Mouse (Mus musculus) hindbrain, embryonic 14.5 days (tissue): Measurements from ENCODE around the gene Cfp. TPM values are rescaled to one million over a fixed set of nuclear protein-coding genes. Genes with fewer than 3 reads are reported as not detected.

ENCODE experiments used
- ATAC-seq: fragments of 200-750 bp; cut with Nextera tagmentation; 2 replicates; pipeline ENCODE4 v1.8.0; 2017; ENCODE audit warnings: moderate number of reproducible peaks, mild to moderate bottlenecking, moderate TSS enrichment, moderate library complexity; ENCODE audit not compliant: low FRiP score
- DNase-seq: peaks from one replicate; pipeline ENCODE4 v3.0.0-alpha.2; 2015; ENCODE audit warnings: low spot score
- H3K27ac ChIP-seq: fragments of 300-500 bp; sonication (generic); 2 replicates; pipeline ENCODE4 v1.5.1; 2014; ENCODE audit warnings: mild to moderate bottlenecking, moderate library complexity
- H3K27me3 ChIP-seq: fragments of 300-500 bp; sonication (generic); 2 replicates; pipeline ENCODE4 v1.6.1; 2014; ENCODE audit warnings: mild to moderate bottlenecking, low read length, mixed read lengths; ENCODE audit not compliant: control insufficient read depth, insufficient read depth
- H3K36me3 ChIP-seq: fragments of 300-500 bp; sonication (generic); replicated peaks from 2 replicates; pipeline ENCODE4 v1.6.1; 2014; ENCODE audit not compliant: control insufficient read depth, insufficient read depth
- H3K4me1 ChIP-seq: fragments of 300-500 bp; sonication (generic); replicated peaks from 2 replicates; pipeline ENCODE4 v1.6.1; 2014; ENCODE audit warnings: antibody characterized with exemption, low read length, mixed read lengths; ENCODE audit not compliant: control insufficient read depth, insufficient read depth
- H3K4me2 ChIP-seq: fragments of 300-500 bp; sonication (generic); replicated peaks from 2 replicates; pipeline ENCODE4 v1.6.1; 2014; ENCODE audit warnings: mild to moderate bottlenecking, moderate library complexity
- H3K4me3 ChIP-seq: fragments of 300-500 bp; sonication (generic); replicated peaks from 2 replicates; pipeline ENCODE4 v1.5.1; 2014; ENCODE audit warnings: mild to moderate bottlenecking, low read length
- H3K9ac ChIP-seq: fragments of 300-500 bp; sonication (generic); 2 replicates; pipeline ENCODE4 v1.6.1; 2014
- H3K9me3 ChIP-seq: fragments of 300-500 bp; sonication (generic); 2 replicates; pipeline ENCODE4 v1.6.1; 2016; ENCODE audit warnings: low read length; ENCODE audit not compliant: control insufficient read depth
- WGBS: fragments of 180-500 bp; shearing (Covaris S2); extraction: QIAGEN DNeasy Blood & Tissue Kit; methylation state at CpG from one replicate; pipeline ENCODE4 v1.1.7; 2014; 5-methylcytosine and 5-hydroxymethylcytosine counted together
- polyA plus RNA-seq: library from polyadenylated mRNA; unstranded; fragments of >200 nt; fragmentation: Nextera tagmentation; extraction: Ambion mirVana; gene quantifications from 2 replicates; pipeline ENCODE4 v1.2.1, GENCODE M21; 2014

Cfp gene
- polyA plus RNA-seq, 1 experiment from 2014 or later, result 5.7 TPM

- H3K4me1 ChIP-seq, result peaks cover 22% of the 10 kb centered on the region
- peak overlapping the region; percentile 20; the same call in 1 of the 2 replicates for H3K9ac ChIP-seq
- no peaks in the 10 kb centered on the region for H3K9me3 ChIP-seq
- WGBS, result 41% methylated on average over 5 of the region's 5 CpGs
- peak overlapping the region; percentile 62 for H3K4me2 ChIP-seq
- H3K27me3 ChIP-seq, result no peaks in the 10 kb centered on the region
- no peak; the same call in 1 of the 2 replicates for ATAC-seq
- no peak for DNase-seq
- peak overlapping the region; percentile 57; the same call in 1 of the 2 replicates for H3K27ac ChIP-seq
- peak overlapping the region; percentile 58 for H3K4me3 ChIP-seq
- no peaks in the 10 kb centered on the region for H3K36me3 ChIP-seq
These were observed 10.0 kb downstream of the Cfp start for GRCm38 (mm10) chrX:20921366-20921765.

DNA sequence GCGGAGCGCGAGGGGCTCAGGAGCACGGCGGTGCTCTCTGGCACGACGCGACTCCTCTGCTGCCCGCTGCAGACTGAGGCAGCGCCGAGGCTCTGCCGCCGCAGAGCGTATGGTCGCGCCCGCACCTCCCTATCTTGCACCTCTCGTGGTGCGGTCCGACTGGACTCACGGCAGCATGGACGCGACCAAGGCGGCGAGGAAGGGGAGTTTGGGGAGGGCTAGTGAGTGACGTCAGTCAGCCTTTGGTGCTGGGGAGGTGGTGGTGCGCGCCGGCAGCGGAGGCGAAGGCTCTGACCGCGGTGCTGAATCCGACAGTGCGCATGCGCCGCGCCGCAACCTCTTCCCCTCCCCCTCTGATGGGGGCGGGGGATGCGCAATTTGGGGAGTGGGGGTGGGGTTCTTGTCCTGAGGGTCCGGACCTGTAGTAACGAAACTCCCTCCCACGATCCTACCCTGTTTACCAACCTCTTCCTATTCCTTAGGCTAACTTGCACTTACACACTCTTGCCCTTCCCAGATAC is 10.5 kb downstream of the Cfp start, which contains the start of gene Syn1:
Syn1 (minus strand) TSS at position 161 of the 521 bp plus-strand sequence.
- Histone ChIP-seq H3K36me3 (no peaks in the 10 kb centered on the region), H3K27me3 (no peaks in the 10 kb centered on the region), H3K27ac (peak within 1 kb of the TSS; percentile 73), H3K9me3 (no peaks in the 10 kb centered on the region), H3K4me3 (peak within 1 kb of the TSS; percentile 58), H3K9ac (peak within 1 kb of the TSS; percentile 74), H3K4me1 (peaks cover 22% of the 10 kb centered on the region), H3K4me2 (peak within 1 kb of the TSS; percentile 62)
- DNase-seq, result peak; percentile 87
- ATAC-seq, result peak; percentile 97
- 16% methylated on average over 29 of the region's 44 CpGs for WGBS

DNA sequence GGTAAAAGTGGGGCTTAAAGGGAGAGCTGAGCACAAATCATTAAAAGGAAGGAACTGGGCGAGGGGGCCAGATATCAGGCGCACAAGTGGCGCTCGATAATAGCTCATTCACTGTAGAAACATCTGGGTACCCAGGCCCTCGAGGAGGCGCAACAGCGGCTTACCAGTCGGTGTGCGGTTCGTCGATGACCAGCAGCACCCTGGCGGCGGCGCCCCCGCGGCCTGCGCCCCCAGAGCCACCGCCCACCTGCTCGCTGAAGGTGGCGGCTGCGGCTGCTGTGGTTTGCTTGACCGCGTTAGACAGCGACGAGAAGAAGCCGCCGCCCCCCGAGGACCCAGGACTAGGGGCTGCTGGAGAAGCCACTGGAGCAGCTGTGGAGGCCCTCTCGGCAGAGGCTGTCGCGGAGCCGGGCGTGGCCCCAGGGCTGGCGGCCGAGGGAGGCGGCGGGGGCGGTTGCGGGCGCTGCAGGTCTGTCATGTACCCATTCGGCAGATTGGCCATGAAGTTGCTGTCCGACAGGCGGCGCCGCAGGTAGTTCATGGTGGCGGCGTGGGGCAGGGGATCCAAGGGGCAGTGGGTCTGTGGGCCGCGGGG is 11.0 kb downstream of the Cfp start:
- peak overlapping the region; percentile 58 for H3K4me3 ChIP-seq
- H3K9me3 ChIP-seq, result no peaks in the 10 kb centered on the region
- no peaks in the 10 kb centered on the region for H3K27me3 ChIP-seq
- H3K9ac ChIP-seq, result peak overlapping the region; percentile 74
- 25% methylated on average over 44 of the region's 49 CpGs for WGBS
- H3K4me2 ChIP-seq, result peak overlapping the region; percentile 62
- H3K36me3 ChIP-seq, result no peaks in the 10 kb centered on the region
- no peak for DNase-seq
- peak; percentile 83 for ATAC-seq
- peak overlapping the region; percentile 73 for H3K27ac ChIP-seq
- peaks cover 22% of the 10 kb centered on the region for H3K4me1 ChIP-seq

GRCm38 (mm10) chrX:20915075-20915474 is 16.3 kb downstream of the Cfp start:
- no peaks in the 10 kb centered on the region for H3K9me3 ChIP-seq
- no peak overlapping the region for H3K4me3 ChIP-seq
- no peak for ATAC-seq
- H3K27ac ChIP-seq, result no peak overlapping the region
- H3K4me1 ChIP-seq, result peaks cover 22% of the 10 kb centered on the region
- no peaks in the 10 kb centered on the region for H3K36me3 ChIP-seq
- H3K9ac ChIP-seq, result no peak overlapping the region
- no peak for DNase-seq
- no peak overlapping the region for H3K4me2 ChIP-seq
- no peaks in the 10 kb centered on the region for H3K27me3 ChIP-seq

- ATAC-seq (no peak), DNase-seq (no peak)
- H3K4me1 ChIP-seq, result peaks cover 13% of the 10 kb centered on the region
- 90% methylated on average over 6 of the region's 6 CpGs for WGBS
- no peaks in the 10 kb centered on the region for H3K36me3 ChIP-seq
- H3K27ac ChIP-seq, result no peak overlapping the region
- H3K4me2 ChIP-seq, result no peak overlapping the region
- H3K9me3 ChIP-seq, result no peaks in the 10 kb centered on the region
- H3K27me3 ChIP-seq, result no peaks in the 10 kb centered on the region
- no peak overlapping the region for H3K4me3 ChIP-seq
- no peak overlapping the region for H3K9ac ChIP-seq
These were observed 17.6 kb downstream of the Cfp start for GRCm38 (mm10) chrX:20913726-20914125.

- 38% methylated on average over 3 of the region's 3 CpGs for WGBS
- H3K9me3 ChIP-seq, result no peaks in the 10 kb centered on the region
- H3K4me2 ChIP-seq, result no peak overlapping the region
- ATAC-seq, result no peak
- H3K9ac ChIP-seq, result no peak overlapping the region
- no peak overlapping the region for H3K27ac ChIP-seq
- no peaks in the 10 kb centered on the region for H3K27me3 ChIP-seq
- no peak for DNase-seq
- H3K36me3 ChIP-seq, result peaks cover 14% of the 10 kb centered on the region
- H3K4me3 ChIP-seq, result no peak overlapping the region
- no peaks in the 10 kb centered on the region for H3K4me1 ChIP-seq
These were observed 21.3 kb downstream of the Cfp start for GRCm38 (mm10) chrX:20910074-20910473.

Other genes with a start within 250 kb of the Cfp start
- 126 and 142 TPM in 2 replicates for gene Cdk16, start 243.6 kb downstream of the Cfp start, polyA plus RNA-seq
- 81.4 and 91.6 TPM in 2 replicates for gene Usp11, start 227.6 kb downstream of the Cfp start, polyA plus RNA-seq
- 340 and 353 TPM in 2 replicates for gene Araf, start 133.7 kb downstream of the Cfp start, polyA plus RNA-seq
- 4.3 and 5.3 TPM in 2 replicates for gene Timp1, start 61.4 kb downstream of the Cfp start, polyA plus RNA-seq
- 97.3 and 132 TPM in 2 replicates for gene Syn1, start 10.6 kb downstream of the Cfp start, polyA plus RNA-seq
- gene Elk1, start 19.1 kb upstream of the Cfp start, polyA plus RNA-seq, result 9.4 and 10.1 TPM in 2 replicates
- gene Uxt, start 30.5 kb upstream of the Cfp start, polyA plus RNA-seq, result 23.3 and 28.6 TPM in 2 replicates
- gene Zfp182, start 130.8 kb upstream of the Cfp start, polyA plus RNA-seq, result 8.2 and 8.5 TPM in 2 replicates
- gene Spaca5, start 136.9 kb upstream of the Cfp start, polyA plus RNA-seq, result not detected in 2 replicates
- 4.8 and 5.1 TPM in 2 replicates for gene Zfp300, start 158.0 kb upstream of the Cfp start, polyA plus RNA-seq
- not detected in 2 replicates for gene Ssxa1, start 184.3 kb upstream of the Cfp start, polyA plus RNA-seq
- gene Gm21876, start 244.1 kb upstream of the Cfp start, polyA plus RNA-seq, result not detected in 2 replicates